Mouse (Mus musculus) liver, embryonic 13.5 days (tissue): ENCODE measurements at regions not wholly inside any gene's neighbourhood (a gene's known extent, or its start where the extent isn't known, plus 50 kb on each side); places are given as distances from the start of the nearest gene placed in this dataset.
"Not testable (repeated sequence)": the region's sequence is repeated elsewhere in the genome, so short reads cannot be mapped to it uniquely, and the experiment has no call there.

ENCODE experiments used
- ATAC-seq: fragments of 200-750 bp; cut with Nextera tagmentation; 2 replicates; pipeline ENCODE4 v1.8.0; 2017; ENCODE audit warnings: low read depth, mild to moderate bottlenecking, moderate number of reproducible peaks, moderate library complexity
- DNase-seq: peaks from one replicate; pipeline ENCODE4 v3.0.0; 2022
- H3K27ac ChIP-seq: fragments of 300-500 bp; sonication (generic); 2 replicates; pipeline ENCODE4 v1.5.1; 2015; ENCODE audit warnings: moderate library complexity, mild to moderate bottlenecking, inconsistent platforms
- H3K27me3 ChIP-seq: fragments of 300-500 bp; sonication (generic); 2 replicates; pipeline ENCODE4 v1.6.1; 2015; ENCODE audit warnings: mild to moderate bottlenecking, inconsistent platforms
- H3K36me3 ChIP-seq: fragments of 300-500 bp; sonication (generic); 2 replicates; pipeline ENCODE4 v1.6.1; 2015; ENCODE audit warnings: mild to moderate bottlenecking, inconsistent platforms
- H3K4me1 ChIP-seq: fragments of 300-500 bp; sonication (generic); replicated peaks from 2 replicates; pipeline ENCODE4 v1.6.1; 2015; ENCODE audit warnings: inconsistent platforms
- H3K4me2 ChIP-seq: fragments of 300-500 bp; sonication (generic); 2 replicates; pipeline ENCODE4 v1.6.1; 2015; ENCODE audit warnings: inconsistent platforms, mild to moderate bottlenecking, moderate library complexity
- H3K4me3 ChIP-seq: fragments of 300-500 bp; sonication (generic); replicated peaks from 2 replicates; pipeline ENCODE4 v1.5.1; 2015; ENCODE audit warnings: mild to moderate bottlenecking, inconsistent platforms
- H3K9ac ChIP-seq: fragments of 300-500 bp; sonication (generic); 2 replicates; pipeline ENCODE4 v1.6.1; 2015; ENCODE audit warnings: mild to moderate bottlenecking, inconsistent platforms
- H3K9me3 ChIP-seq: fragments of 300-500 bp; sonication (generic); replicated peaks from 2 replicates; pipeline ENCODE4 v1.6.1; 2016; ENCODE audit warnings: inconsistent platforms
- WGBS: fragments of 180-500 bp; shearing (Covaris S2); methylation state at CpG from one replicate; pipeline ENCODE4 v1.1.7; 2015; ENCODE audit not compliant: insufficient replicate concordance; 5-methylcytosine and 5-hydroxymethylcytosine counted together

- Histone ChIP-seq H3K4me2 (no peak overlapping the region), H3K9me3 (no peaks in the 10 kb centered on the region), H3K27me3 (no peaks in the 10 kb centered on the region), H3K36me3 (no peaks in the 10 kb centered on the region), H3K9ac (no peak overlapping the region), H3K27ac (no peak overlapping the region), H3K4me3 (no peak overlapping the region), H3K4me1 (no peaks in the 10 kb centered on the region)
- ATAC-seq = no peak
- no peak for DNase-seq
- WGBS = 61% methylated on average over 5 of the region's 5 CpGs
Measured at GRCm38 (mm10) chr8:115995320-115995719, 287.7 kb upstream of the Maf start.

DNA sequence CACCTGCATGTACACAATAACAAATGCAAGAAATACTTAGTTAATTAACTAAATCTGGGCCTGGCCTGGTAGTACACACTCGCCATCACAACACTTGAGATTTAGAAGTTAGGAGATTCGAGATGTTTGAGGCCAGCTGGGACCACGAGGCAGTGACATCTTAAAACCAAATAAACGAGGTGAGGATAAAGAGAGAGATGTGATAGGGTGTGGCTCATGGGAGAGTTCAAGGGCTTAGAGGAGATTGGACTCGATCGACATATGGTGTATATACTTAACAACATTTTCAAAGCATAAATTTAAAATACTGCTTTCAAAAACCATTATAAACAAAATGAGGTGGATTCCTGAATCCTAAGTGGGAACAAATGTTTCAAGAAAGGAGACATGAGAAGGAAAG, 284.4 kb upstream of the Maf start:
- Histone ChIP-seq H3K27ac (no peak overlapping the region), H3K9ac (no peak overlapping the region), H3K9me3 (no peaks in the 10 kb centered on the region), H3K36me3 (no peaks in the 10 kb centered on the region), H3K4me3 (no peak overlapping the region), H3K27me3 (no peaks in the 10 kb centered on the region), H3K4me1 (no peaks in the 10 kb centered on the region), H3K4me2 (no peak overlapping the region)
- no peak for ATAC-seq
- 58% methylated on average over 6 of the region's 6 CpGs for WGBS
- no peak for DNase-seq

- H3K4me1 ChIP-seq = no peaks in the 10 kb centered on the region
- ATAC-seq (no peak), DNase-seq (no peak)
- H3K9ac ChIP-seq = no peak overlapping the region
- H3K27ac ChIP-seq = no peak overlapping the region
- no peak overlapping the region for H3K4me3 ChIP-seq
- no peaks in the 10 kb centered on the region for H3K36me3 ChIP-seq
- H3K9me3 ChIP-seq = no peaks in the 10 kb centered on the region
- WGBS = 61% methylated on average over 6 of the region's 6 CpGs
- H3K4me2 ChIP-seq = no peak overlapping the region
- H3K27me3 ChIP-seq = no peaks in the 10 kb centered on the region
Measured at GRCm38 (mm10) chr8:115983397-115983796, 275.8 kb upstream of the Maf start.

DNA sequence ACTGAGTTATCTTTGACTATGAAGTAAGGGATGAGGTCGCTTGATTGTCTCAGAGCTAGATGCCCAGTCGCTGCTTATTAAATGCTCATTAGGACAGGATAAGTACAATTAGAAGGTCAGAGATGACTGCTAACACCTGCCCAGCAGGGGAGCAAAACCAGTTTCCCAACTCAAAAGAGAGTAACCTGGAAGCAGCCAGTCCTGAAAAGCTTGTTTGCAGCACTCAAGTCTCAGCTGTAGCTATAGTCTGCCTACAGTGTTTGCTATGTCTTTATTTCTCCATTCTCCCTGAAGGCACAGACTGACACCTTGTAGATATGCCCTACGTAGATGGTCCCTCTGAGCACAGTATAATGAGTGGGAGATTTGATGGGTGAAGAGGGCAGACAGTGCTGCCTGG, 274.7 kb upstream of the Maf start:
- no peak overlapping the region for H3K4me2 ChIP-seq
- no peak overlapping the region for H3K27ac ChIP-seq
- ATAC-seq = no peak
- 58% methylated on average over 3 of the region's 3 CpGs for WGBS
- no peaks in the 10 kb centered on the region for H3K4me1 ChIP-seq
- no peaks in the 10 kb centered on the region for H3K36me3 ChIP-seq
- no peak for DNase-seq
- H3K9me3 ChIP-seq = no peaks in the 10 kb centered on the region
- H3K4me3 ChIP-seq = no peak overlapping the region
- no peak overlapping the region for H3K9ac ChIP-seq
- H3K27me3 ChIP-seq = no peaks in the 10 kb centered on the region

GRCm38 (mm10) chr8:115981426-115981825, 273.8 kb upstream of the Maf start:
- no peak overlapping the region for H3K4me2 ChIP-seq
- no peaks in the 10 kb centered on the region for H3K9me3 ChIP-seq
- no peak overlapping the region for H3K4me3 ChIP-seq
- H3K27ac ChIP-seq = no peak overlapping the region
- WGBS = 54% methylated on average over 7 of the region's 7 CpGs
- no peak overlapping the region for H3K9ac ChIP-seq
- H3K4me1 ChIP-seq = no peaks in the 10 kb centered on the region
- H3K27me3 ChIP-seq = no peaks in the 10 kb centered on the region
- no peaks in the 10 kb centered on the region for H3K36me3 ChIP-seq
- ATAC-seq = no peak
- DNase-seq = no peak

DNA sequence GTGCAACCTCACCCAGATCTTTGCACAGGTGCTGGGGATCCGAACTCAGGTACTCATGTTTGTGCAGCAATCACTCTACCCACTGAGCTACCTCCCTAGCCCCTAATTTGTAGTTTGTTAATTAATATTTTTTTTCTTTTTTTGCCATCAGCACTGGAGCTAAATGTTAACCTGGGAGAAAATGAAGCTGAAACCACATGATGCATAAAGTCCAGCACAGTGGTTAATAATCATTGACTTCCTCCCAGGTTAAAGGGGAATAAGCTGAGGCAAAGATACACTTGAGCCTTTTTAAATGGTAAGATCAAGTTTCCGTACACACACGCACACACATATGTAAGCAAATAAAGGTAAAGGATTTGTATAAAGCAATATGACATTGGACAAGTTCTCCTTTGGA, 273.0 kb upstream of the Maf start:
- no peak for DNase-seq

DNA sequence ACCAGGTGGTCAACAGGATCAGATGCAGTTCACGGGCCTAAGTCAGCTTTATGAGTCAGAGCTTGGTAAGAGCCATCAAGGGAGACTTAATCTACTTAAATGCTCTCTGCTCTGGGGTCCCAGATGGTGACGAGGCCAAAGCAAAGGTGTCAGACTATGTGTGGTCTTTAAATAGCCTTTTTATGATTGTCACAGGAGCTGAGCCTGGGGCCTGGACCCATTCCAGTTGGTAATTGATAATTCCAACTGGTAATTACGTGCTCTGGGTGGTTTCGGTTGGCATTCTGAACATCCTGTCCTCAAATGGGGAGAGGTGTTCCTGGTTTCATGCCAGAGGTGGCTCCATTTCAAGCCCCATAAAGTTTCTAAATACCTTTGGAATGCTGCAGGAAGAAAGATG, 269.6 kb upstream of the Maf start:
- no peak for ATAC-seq
- H3K27ac ChIP-seq = no peak overlapping the region
- H3K9ac ChIP-seq = no peak overlapping the region
- H3K27me3 ChIP-seq = no peaks in the 10 kb centered on the region
- H3K36me3 ChIP-seq = no peaks in the 10 kb centered on the region
- H3K4me1 ChIP-seq = no peaks in the 10 kb centered on the region
- H3K4me2 ChIP-seq = no peak overlapping the region
- DNase-seq = no peak
- no peaks in the 10 kb centered on the region for H3K9me3 ChIP-seq
- no peak overlapping the region for H3K4me3 ChIP-seq
- 58% methylated on average over 4 of the region's 4 CpGs for WGBS

More for the DNA sequence above, 273.0 kb upstream of the Maf start:
- WGBS = 71% methylated on average over 3 of the region's 3 CpGs
- ATAC-seq = no peak
- no peaks in the 10 kb centered on the region for H3K27me3 ChIP-seq
- no peak overlapping the region for H3K4me2 ChIP-seq
- H3K4me1 ChIP-seq = no peaks in the 10 kb centered on the region
- no peaks in the 10 kb centered on the region for H3K9me3 ChIP-seq
- no peak overlapping the region for H3K4me3 ChIP-seq
- no peak overlapping the region for H3K9ac ChIP-seq
- H3K27ac ChIP-seq = no peak overlapping the region
- no peaks in the 10 kb centered on the region for H3K36me3 ChIP-seq

DNA sequence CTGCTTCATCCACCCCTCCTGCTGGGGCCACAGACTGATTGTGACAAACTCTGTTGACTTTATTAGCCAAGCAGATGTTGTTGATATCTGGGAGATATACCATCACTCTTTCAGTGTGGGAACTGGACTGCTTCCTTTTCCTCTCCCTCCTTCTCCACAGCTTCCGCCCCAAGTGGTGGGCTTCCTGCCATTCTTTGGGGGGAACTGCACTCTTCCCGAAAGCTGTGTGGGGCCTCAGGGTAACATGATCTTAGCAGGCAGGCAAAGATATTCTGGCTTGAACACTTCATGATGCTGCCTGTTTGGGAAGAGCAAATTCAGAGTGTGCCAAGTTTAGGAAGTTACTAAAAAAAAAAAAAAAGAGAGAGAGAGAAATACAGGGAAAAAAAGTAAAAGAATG, 267.1 kb upstream of the Maf start:
- ATAC-seq (no peak), DNase-seq (no peak)
- 18% methylated on average over 2 of the region's 2 CpGs for WGBS
- H3K4me2 ChIP-seq = no peak overlapping the region
- no peaks in the 10 kb centered on the region for H3K36me3 ChIP-seq
- H3K27ac ChIP-seq = no peak overlapping the region
- no peak overlapping the region for H3K9ac ChIP-seq
- no peaks in the 10 kb centered on the region for H3K27me3 ChIP-seq
- H3K4me1 ChIP-seq = no peaks in the 10 kb centered on the region
- no peak overlapping the region for H3K4me3 ChIP-seq
- no peaks in the 10 kb centered on the region for H3K9me3 ChIP-seq

DNA sequence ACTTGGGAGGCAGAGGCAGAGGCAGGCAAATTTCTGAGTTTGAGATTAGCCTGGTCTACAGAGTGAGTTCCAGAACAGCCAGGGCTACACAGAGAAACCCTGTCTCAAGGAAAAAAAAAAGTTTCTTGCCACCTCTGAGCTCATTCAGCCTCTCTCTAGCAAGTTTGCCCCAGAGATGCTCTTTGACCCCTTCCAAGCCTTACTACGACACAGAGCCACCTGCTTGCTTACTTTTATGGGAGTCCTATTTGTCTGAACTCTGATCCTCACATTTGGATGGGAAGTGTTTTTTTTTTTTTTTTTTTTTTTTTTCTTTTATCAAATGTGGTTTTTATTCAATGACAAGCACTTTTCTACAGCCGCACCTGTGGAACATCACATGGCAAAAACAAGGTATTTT, 263.8 kb upstream of the Maf start:
- H3K9me3 ChIP-seq, H3K27me3 ChIP-seq, ATAC-seq, H3K4me3 ChIP-seq, DNase-seq, H3K36me3 ChIP-seq, H3K27ac ChIP-seq, H3K9ac ChIP-seq, H3K4me2 ChIP-seq, H3K4me1 ChIP-seq: not testable (repeated sequence)
- 63% methylated on average over 2 of the region's 2 CpGs for WGBS

GRCm38 (mm10) chr8:115968121-115968520, 260.5 kb upstream of the Maf start:
- WGBS = 57% methylated on average over 5 of the region's 5 CpGs
- no peak overlapping the region for H3K4me3 ChIP-seq
- H3K27ac ChIP-seq = no peak overlapping the region
- H3K4me1 ChIP-seq = no peaks in the 10 kb centered on the region
- no peaks in the 10 kb centered on the region for H3K36me3 ChIP-seq
- DNase-seq = no peak
- no peaks in the 10 kb centered on the region for H3K27me3 ChIP-seq
- H3K4me2 ChIP-seq = no peak overlapping the region
- ATAC-seq = no peak
- H3K9me3 ChIP-seq = no peaks in the 10 kb centered on the region
- H3K9ac ChIP-seq = no peak overlapping the region

GRCm38 (mm10) chr8:115965981-115966380, 258.4 kb upstream of the Maf start:
- Histone ChIP-seq H3K9ac (no peak overlapping the region), H3K4me1 (no peaks in the 10 kb centered on the region), H3K9me3 (no peaks in the 10 kb centered on the region), H3K27me3 (no peaks in the 10 kb centered on the region), H3K4me2 (no peak overlapping the region), H3K4me3 (no peak overlapping the region), H3K27ac (no peak overlapping the region), H3K36me3 (no peaks in the 10 kb centered on the region)
- no peak for ATAC-seq
- DNase-seq = no peak
- 60% methylated on average over 7 of the region's 7 CpGs for WGBS

DNA sequence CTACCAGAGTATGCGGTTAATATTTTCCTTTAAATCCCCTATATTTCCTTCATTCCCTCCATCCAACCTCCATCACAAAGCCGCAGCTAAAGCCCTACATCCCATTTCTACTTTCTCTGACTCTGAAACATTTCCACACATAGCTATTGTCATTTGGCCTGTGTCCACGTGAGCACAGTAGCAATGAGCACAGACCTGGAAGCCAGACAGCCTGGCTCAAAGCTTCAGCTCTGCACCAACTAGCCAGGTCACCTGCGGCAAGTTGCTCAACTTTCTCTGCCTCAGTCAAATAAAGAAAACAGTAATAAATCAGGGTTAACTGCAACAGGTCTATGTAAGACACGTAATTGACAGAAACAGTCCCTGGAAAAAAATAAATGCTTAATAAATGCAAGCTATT, 247.8 kb upstream of the Maf start:
- H3K27ac ChIP-seq = no peak overlapping the region
- no peak overlapping the region for H3K9ac ChIP-seq
- ATAC-seq (no peak), DNase-seq (no peak)
- H3K27me3 ChIP-seq = no peaks in the 10 kb centered on the region
- no peak overlapping the region for H3K4me3 ChIP-seq
- H3K9me3 ChIP-seq = no peaks in the 10 kb centered on the region
- H3K4me2 ChIP-seq = no peak overlapping the region
- 66% methylated on average over 5 of the region's 5 CpGs for WGBS
- H3K4me1 ChIP-seq = no peaks in the 10 kb centered on the region
- no peaks in the 10 kb centered on the region for H3K36me3 ChIP-seq
